Mouse (Mus musculus) frontal cortex, adult 2 months (tissue): Measurements from ENCODE around the gene Marveld1. TPM values are rescaled to one million over a fixed set of nuclear protein-coding genes. Genes with fewer than 3 reads are reported as not detected.

Source experiments
- DNase-seq, 2 experiments: peaks; one replicate each; pipeline ENCODE4 v3.0.0; 2022; ENCODE audit warnings: low spot score in 1 of 2; ENCODE audit errors: extremely low spot score in 1 of 2
- polyA plus RNA-seq: library from polyadenylated mRNA; depleted of rRNA; stranded (reverse); fragments of >200 nt; gene quantifications from 2 replicates; pipeline ENCODE4 v1.2.3, GENCODE M21; 2012; rRNA removed

Marveld1 gene
- polyA plus RNA-seq, 1 experiment, result 17.2 TPM

DNA sequence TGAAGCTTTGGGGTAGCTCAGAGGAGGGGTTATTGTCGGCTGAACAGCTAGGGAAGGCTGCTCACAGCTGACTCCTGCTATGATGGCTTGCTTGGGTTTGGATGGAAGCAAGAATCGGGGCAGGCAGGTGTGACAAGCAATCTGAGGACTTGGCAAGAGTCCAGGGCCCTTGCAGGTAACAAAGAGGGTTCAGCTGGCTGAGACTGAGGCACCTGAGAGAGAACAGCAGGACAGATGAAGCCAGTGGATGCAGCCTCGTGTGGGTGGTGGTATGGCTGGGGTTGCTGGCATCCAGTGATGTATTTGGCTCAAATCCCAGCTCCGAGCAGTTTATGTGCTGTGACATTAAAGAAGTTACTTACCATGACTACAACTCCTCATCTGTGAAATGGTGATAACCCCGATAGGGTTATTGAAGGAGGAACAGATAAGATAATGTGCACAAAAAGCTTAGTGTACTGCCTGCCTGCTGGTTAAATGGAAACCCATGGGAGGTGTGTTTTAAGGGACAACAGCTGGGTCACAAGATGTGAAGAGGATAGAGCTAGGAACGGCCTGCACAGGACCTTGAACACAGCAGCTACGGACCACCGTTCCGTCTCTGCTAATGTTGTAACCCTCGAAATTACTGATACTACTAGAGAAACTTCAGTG lies 22.2 kb downstream of the Marveld1 start:
- DNase-seq, result no peak

DNA sequence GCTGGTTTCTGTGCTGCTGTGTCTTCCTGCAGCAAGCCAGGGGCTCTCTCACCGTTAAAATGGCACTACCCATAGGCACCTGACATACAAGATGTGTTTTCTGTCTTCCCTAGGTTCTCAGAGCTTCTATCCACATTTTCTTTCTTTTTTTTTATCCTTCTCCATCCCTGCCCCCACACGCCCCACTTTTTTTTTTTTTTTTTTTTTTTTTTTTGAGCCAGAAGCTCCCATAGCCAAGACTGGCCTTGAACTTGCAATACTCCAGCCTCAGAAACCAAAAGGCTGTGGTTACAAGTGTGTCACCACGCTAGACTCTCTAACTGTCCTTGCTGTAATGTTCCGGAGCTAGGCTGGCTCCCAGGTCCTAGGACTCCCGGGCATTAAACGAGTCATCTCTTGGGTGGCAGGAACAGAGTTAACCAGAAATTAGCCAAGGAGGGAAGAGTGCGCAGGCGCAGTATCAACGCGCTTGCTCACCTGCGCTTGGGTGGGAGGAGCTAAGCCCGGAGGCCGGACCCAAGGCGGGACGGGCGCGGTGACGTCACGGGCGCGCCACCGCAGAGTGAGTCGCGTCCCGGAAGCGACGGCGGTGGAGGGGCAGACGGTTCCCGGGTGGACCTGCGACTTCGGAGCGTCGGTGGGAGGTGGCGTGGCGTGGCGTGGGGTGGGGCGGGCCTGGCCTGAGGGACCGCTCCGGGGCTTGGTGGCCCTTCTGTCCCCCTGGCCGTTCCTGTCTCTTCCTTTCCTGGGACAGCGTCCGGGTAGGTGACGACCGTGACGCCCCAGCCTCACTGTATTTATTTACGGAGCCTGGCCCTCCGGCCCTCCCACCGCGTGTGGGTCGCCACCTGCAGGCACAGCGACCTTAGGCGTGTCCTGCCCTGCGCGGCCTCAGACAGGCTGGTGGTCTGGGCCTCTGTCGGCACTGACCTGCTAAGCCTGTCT lies 23.1 kb downstream of the Marveld1 start:
- DNase-seq, result peak; percentile 90 to 95

DNA sequence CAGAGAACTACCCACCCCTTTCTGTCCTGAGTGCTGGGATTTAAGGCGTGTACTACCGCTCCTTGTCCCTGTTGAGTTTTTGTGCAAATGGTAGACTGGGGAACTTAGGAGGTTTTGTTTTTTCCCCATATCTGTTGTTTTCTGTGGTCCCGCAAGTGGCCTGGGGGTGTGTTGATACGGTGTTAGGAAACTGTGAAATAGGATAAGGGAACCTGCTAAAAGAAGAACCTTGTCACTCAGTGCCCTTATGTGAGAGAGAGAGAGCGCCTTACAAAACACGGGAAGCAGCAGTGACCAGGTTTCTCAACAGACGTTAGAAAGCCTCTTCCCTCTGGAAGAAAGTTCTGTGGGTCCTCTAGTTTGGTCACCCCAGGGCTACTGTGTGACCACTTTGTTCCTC lies 29.6 kb downstream of the Marveld1 start:
- no peak for DNase-seq

DNA sequence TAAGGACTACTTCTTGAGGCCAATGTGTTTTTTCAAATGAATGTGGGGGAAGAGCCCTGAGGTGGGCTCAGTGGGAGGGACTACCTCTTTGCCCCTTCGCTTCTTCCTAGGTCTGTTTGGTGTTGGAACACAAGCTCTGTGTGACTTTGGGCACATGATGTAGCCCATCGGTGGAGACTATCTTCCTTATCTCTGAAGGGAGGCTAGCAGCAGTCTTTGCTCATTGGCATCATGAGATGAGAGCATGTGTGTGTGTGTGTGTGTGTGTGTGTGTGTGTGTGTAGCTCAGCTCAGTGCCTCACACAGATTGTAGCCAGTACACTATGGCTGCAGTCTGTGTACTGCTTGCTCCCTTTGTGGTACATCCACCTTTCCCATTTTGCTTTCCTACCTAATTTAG lies 30.3 kb downstream of the Marveld1 start:
- no peak for DNase-seq

DNA sequence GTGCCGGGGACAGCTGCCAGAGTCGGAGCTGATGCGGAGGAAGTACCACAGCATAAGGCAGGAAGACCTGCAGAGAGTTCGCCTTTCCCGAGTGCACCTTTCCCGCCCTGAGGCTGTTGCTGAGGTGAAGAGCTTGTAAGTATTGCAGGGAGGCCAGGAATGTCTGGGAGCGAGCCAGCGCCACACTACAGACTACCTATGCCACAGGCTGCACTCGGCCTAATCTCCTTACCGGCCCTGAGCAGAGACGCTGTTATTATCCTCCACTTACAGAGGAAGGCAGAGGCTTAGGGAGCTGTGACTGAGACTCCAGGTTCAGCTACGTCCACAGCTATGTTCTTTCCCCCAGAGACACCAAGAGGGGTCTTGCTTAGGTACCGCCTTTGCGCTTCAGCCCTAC lies 32.2 kb downstream of the Marveld1 start:
- DNase-seq, result no peak

DNA sequence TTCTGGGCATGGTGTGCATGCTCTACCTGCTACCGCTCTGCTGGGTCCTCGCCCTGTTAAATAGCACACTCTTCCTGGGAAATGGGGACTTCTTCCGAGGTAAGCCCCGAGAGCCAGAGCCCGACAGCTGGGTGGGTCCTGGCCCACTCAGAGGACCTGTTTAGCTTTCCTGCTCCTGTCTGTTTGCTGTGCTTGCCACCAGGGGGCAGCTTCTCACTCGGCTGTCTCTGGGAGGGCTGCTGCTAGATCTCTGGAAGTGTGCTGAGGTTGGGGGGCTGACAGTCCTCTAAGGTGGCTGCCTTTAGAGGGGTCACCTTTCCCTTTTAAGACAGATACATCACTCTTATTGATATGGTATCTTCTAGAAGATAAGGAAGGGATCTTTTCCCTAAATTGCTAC lies 35.5 kb downstream of the Marveld1 start:
- DNase-seq, result no peak

DNA sequence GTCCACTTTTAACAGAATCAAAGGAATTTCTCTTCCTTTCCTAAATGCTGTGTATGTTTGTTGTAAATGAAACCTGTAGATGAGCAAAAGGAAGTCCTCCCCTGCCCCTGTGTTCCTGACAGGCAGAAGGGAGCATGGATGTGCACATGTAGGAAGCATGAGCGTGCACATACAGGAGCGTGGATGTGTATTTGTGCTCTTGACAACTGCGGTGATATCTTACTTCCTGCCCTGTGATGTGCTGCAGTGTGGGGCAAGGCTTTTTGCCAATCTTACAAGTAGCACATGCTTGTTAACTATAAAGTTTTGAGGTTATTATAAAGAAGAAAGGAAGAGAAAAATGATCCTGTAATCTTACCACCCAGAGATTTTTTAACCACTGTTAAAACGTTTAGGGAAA lies 42.5 kb downstream of the Marveld1 start:
- DNase-seq, result no peak

DNA sequence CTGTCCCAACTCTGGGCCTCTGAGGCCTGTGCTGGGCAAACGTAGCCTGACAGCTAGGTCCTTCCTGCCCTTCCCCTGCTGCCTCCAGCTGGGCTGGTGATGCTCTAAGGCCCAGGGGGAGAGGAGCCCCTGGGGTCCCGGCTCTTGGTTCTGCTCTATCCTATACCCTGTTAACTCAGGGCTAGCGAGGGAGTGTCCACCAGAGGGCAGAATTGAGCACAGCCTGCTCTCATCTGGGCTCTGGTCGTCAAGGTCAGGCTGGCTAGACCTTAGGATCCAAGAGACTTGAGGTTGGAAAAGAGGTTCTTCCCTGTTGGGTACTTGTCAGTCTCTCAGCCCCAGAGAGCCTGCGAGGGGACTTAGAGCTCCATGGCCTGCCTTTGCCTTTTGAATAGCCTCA lies 43.3 kb downstream of the Marveld1 start:
- peak in 1 of 2 experiments; percentile 71 for DNase-seq

DNA sequence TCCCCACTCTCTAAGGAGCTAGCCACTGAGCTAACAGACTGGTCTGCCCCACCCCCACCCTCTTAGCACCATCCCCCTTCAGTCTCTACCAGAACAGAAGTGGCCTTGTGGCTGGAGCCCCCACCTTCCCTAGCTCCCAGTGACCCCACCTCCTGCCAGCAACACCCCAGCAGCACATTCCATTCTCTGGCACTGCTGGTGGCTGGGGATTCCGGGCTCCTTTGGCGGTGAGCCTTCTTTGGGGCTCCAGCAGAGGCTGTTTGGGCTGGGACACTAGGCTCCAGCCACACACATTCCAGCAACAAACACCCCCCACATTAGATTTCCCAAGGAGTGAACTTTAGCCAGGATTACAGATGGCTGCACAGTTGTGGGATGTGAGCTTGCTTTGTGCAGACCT lies 46.1 kb downstream of the Marveld1 start:
- no peak for DNase-seq

DNA sequence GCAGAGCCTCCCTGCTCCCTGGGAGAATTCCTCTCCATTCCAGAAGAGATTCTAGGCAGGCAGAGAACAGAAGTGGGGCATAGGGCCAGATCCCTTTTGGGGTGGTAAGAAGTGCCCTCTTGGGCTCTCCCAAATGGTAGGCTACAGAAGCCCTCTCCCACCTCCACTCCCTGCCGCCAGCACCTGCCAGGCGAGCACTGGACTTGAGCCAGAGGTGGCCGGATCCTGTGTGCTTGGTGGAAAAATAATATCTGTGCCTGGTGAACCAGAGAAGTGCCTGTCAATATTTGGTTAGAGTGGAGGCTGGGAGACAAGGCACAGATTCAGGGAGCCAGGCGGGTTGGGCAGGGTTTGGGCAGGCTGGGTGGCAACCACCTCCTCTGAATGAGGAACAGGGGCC lies 49.2 kb downstream of the Marveld1 start:
- DNase-seq, result no peak

DNA sequence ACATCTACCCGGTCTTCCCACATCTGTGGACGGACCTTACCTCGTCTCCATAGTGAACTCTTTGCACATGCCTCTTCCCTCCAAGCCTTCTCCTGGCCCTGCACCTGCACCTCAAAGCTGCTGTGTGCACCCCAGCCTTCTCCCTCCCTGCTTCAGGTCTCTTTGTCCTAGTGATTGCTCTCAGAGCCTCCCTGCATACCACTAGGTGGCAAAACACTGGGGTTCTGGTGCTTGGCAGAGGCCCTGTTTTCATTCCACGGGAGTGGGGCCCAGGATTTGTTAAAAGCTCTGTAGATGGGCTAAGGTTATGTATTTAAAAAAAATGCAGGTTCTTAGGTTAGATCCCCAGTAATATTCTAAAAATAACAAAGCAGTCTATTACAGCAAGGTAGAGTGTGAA lies 49.9 kb downstream of the Marveld1 start:
- DNase-seq, result peak in 1 of 2 experiments; percentile 29

DNA sequence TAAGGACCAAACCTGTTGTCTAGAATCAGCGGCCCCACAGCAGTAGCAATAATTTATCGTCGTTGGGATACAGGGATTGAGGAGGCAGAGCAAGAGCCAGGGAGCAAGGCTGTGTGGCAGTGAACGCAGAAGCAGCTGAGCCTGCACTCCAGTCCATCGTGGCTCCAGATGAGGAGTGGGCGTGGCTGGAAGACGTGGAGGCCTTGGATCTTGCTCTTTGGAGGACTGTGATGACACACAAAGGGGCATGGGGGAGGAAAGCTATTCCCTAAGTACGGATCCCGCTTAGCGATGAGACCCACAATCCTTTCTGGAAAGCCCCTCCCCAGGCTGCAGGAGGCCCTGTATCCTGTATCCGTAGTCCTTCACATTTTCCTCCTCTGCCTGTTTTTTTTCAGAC lies 50.8 kb downstream of the Marveld1 start:
- peak in 1 of 2 experiments; percentile 17 for DNase-seq

Other genes starting within 250 kb of the Marveld1 start
- gene Pgam1, start 235.5 kb upstream of the Marveld1 start, polyA plus RNA-seq, result 727 and 788 TPM in 2 replicates
- gene Exosc1, start 214.0 kb upstream of the Marveld1 start, polyA plus RNA-seq, result 25.1 and 28.0 TPM in 2 replicates
- 65.3 and 66.1 TPM in 2 replicates for gene Zdhhc16, start 213.9 kb upstream of the Marveld1 start, polyA plus RNA-seq
- 56.3 and 61.7 TPM in 2 replicates for gene Mms19, start 166.2 kb upstream of the Marveld1 start, polyA plus RNA-seq
- 21.6 and 21.9 TPM in 2 replicates for gene Ubtd1, start 165.6 kb upstream of the Marveld1 start, polyA plus RNA-seq
- 0.16 and 0.55 TPM in 2 replicates for gene Ankrd2, start 111.4 kb upstream of the Marveld1 start, polyA plus RNA-seq
- gene Hoga1, start 101.8 kb upstream of the Marveld1 start, polyA plus RNA-seq, result 1.5 and 2.0 TPM in 2 replicates
- gene 4933411K16Rik, start 95.2 kb upstream of the Marveld1 start, polyA plus RNA-seq, result 0.08 and 0.14 TPM in 2 replicates
- gene Morn4, start 61.0 kb upstream of the Marveld1 start, polyA plus RNA-seq, result 87.9 and 94.1 TPM in 2 replicates
- 46.8 and 51.4 TPM in 2 replicates for gene Pi4k2a, start 56.9 kb upstream of the Marveld1 start, polyA plus RNA-seq
- 31.3 and 38.3 TPM in 2 replicates for gene Avpi1, start 18.3 kb upstream of the Marveld1 start, polyA plus RNA-seq
- 99.8 and 113 TPM in 2 replicates for gene Zfyve27, start 16.6 kb downstream of the Marveld1 start, polyA plus RNA-seq
- gene Sfrp5, start 54.9 kb downstream of the Marveld1 start, polyA plus RNA-seq, result 3.6 and 5.9 TPM in 2 replicates
- gene Golga7b, start 100.2 kb downstream of the Marveld1 start, polyA plus RNA-seq, result 98.3 and 99.6 TPM in 2 replicates